Comparison of ENCODE assay signal across 25 mouse cellular contexts in genomic region chr2:131478349-131478748, GRCm38 (mm10). TPM values are rescaled to one million over a fixed set of nuclear protein-coding genes. Genes with fewer than 3 reads are reported as not detected.
DNase-seq lines count a peak whose midpoint lies in the region; ATAC-seq and TF ChIP-seq lines count a peak whose summit lies in the region.
"Had no signal": no experiment of that assay in that cellular context is flagged by ENCODE, and none has a peak within 500 bp of the region (broad histone marks: within the 10 kb centered on the region; RNA-seq: fewer than 3 reads in every experiment).

No protein-coding gene starts in this region.

- H3K4me2 ChIP-seq in kidney, postnatal 0 days (ENCODE audit: low read length): no peak overlapping the region
- H3K4me2 ChIP-seq in hindbrain, embryonic 12.5 days (replicated peaks): no peak overlapping the region
- H3K4me2 ChIP-seq: embryonic facial prominence, embryonic 13.5 days; heart, embryonic 13.5 days; hindbrain, embryonic 15.5 days; intestine, embryonic 15.5 days; limb, embryonic 12.5 days; liver, embryonic 13.5 days; lung, embryonic 14.5 days had no signal

- H3K27ac ChIP-seq in heart, embryonic 10.5 days: no peak overlapping the region
- no peak overlapping the region; the same call in none of the 2 replicates for H3K27ac ChIP-seq in heart, adult 2 months
- no peak overlapping the region for H3K27ac ChIP-seq in kidney, postnatal 0 days
- H3K27ac ChIP-seq in hindbrain, embryonic 12.5 days: no peak overlapping the region
- H3K27ac ChIP-seq: embryonic facial prominence, embryonic 13.5 days; heart, embryonic 13.5 days; hindbrain, embryonic 15.5 days; intestine, embryonic 15.5 days; limb, embryonic 12.5 days; liver, embryonic 13.5 days; macrophage had no signal

- 80% methylated on average over 8 of the region's 8 CpGs for WGBS in heart, embryonic 10.5 days
- WGBS in heart, adult 2 months: 43% methylated on average over 8 of the region's 8 CpGs
- 33% methylated on average over 8 of the region's 8 CpGs for WGBS in kidney, postnatal 0 days
- WGBS in hindbrain, embryonic 12.5 days: 73% methylated on average over 8 of the region's 8 CpGs

- no peak overlapping the region for H3K4me3 ChIP-seq in heart, embryonic 10.5 days
- no peak overlapping the region for H3K4me3 ChIP-seq in heart, adult 2 months
- no peak overlapping the region for H3K4me3 ChIP-seq in kidney, postnatal 0 days (replicated peaks; ENCODE audit: low read depth, low read length)
- H3K4me3 ChIP-seq in hindbrain, embryonic 12.5 days: no peak overlapping the region
- H3K4me3 ChIP-seq: embryonic facial prominence, embryonic 13.5 days; heart, embryonic 13.5 days; hindbrain, embryonic 15.5 days; intestine, embryonic 15.5 days; limb, embryonic 12.5 days; liver, embryonic 13.5 days had no signal

- intact Hi-C loops in heart, adult 2 months (cut with DNase I): loop anchor here (1.0 kb wide), 2 partner anchors 17 to 26 kb away; no protein-coding TSS in a partner anchor
- intact Hi-C loops in gastrocnemius, postnatal 14 days (cut with DNase I; ENCODE audit: low total_unique reads): no loop called here

- H3K36me3 ChIP-seq in heart, embryonic 10.5 days: no peaks in the 10 kb centered on the region
- no peaks in the 10 kb centered on the region for H3K36me3 ChIP-seq in heart, adult 2 months (ENCODE audit: control insufficient read depth, insufficient read depth, low read length)
- no peaks in the 10 kb centered on the region for H3K36me3 ChIP-seq in kidney, postnatal 0 days (ENCODE audit: insufficient read depth, low read length)
- no peaks in the 10 kb centered on the region for H3K36me3 ChIP-seq in hindbrain, embryonic 12.5 days
- H3K36me3 ChIP-seq: embryonic facial prominence, embryonic 13.5 days; heart, embryonic 13.5 days; hindbrain, embryonic 15.5 days; intestine, embryonic 15.5 days; limb, embryonic 12.5 days; liver, embryonic 13.5 days had no signal

- TF ChIP-seq EP300 in heart, adult 2 months (IDR thresholded peaks at IDR 0.05; ENCODE audit: insufficient read depth, low read depth, low read length): no peak

- H3K4me1 ChIP-seq in heart, embryonic 10.5 days: no peaks in the 10 kb centered on the region
- H3K4me1 ChIP-seq in heart, adult 2 months (ENCODE audit: control insufficient read depth, insufficient read depth, low read length): peaks cover 7% of the 10 kb centered on the region
- no peaks in the 10 kb centered on the region for H3K4me1 ChIP-seq in kidney, postnatal 0 days (replicated peaks; ENCODE audit: insufficient read depth, low read length)
- no peaks in the 10 kb centered on the region for H3K4me1 ChIP-seq in hindbrain, embryonic 12.5 days
- H3K4me1 ChIP-seq: hindbrain, embryonic 15.5 days; intestine, embryonic 15.5 days; liver, embryonic 13.5 days had no signal

- H3K9me3 ChIP-seq in heart, embryonic 10.5 days: no peaks in the 10 kb centered on the region
- H3K9me3 ChIP-seq in kidney, postnatal 0 days (replicated peaks; ENCODE audit: low read length): no peaks in the 10 kb centered on the region
- peaks cover 5% of the 10 kb centered on the region; the same call in 1 of the 2 replicates for H3K9me3 ChIP-seq in hindbrain, embryonic 12.5 days (replicated peaks)
- H3K9me3 ChIP-seq: heart, embryonic 13.5 days; hindbrain, embryonic 15.5 days; intestine, embryonic 15.5 days; limb, embryonic 12.5 days; liver, embryonic 13.5 days had no signal

- no peak for TF ChIP-seq CTCF in heart, adult 2 months (IDR thresholded peaks at IDR 0.05)
- TF ChIP-seq CTCF in kidney, postnatal 0 days (IDR thresholded peaks at IDR 0.05; ENCODE audit: low read depth): no peak

- peak; percentile 53 for DNase-seq in heart, embryonic 10.5 days (ENCODE audit: low spot score)
- DNase-seq in heart, adult 2 months: no peak
- peak; percentile 54 for DNase-seq in kidney, postnatal 0 days (ENCODE audit: low spot score)
- no peak for DNase-seq in kidney, postnatal 25 days
- peak; percentile 34 for DNase-seq in Muller cell, postnatal 12 days (ENCODE audit: inconsistent ontology term)
- DNase-seq in gastrocnemius, postnatal 14 days: no peak
- DNase-seq: adrenal gland, postnatal 14 days; cerebellum, adult 11 months; cerebellum, postnatal 10 days; forebrain, postnatal 0 days; kidney, postnatal 10 days; liver, embryonic 13.5 days; lung, embryonic 14.5 days; midbrain, embryonic 14.5 days; right cerebral cortex, postnatal 14 days; spleen, adult 18-20 months; thymus, postnatal 36 days had no signal

- 0 out of 2 replicates have a peak, but pooled peaks have one; percentile 46 for ATAC-seq in kidney, postnatal 0 days (replicated peaks; ENCODE audit: low FRiP score, low read depth)
- ATAC-seq in megakaryocyte, adult 5-6 weeks (ENCODE audit: poor library complexity, severe bottlenecking): peak; percentile 80
- ATAC-seq in hindbrain, embryonic 12.5 days (ENCODE audit: low FRiP score): no peak
- ATAC-seq: forebrain, postnatal 0 days; intestine, embryonic 15.5 days had no signal

- H3K79me2 ChIP-seq in heart, adult 2 months (replicated peaks; ENCODE audit: control insufficient read depth, insufficient read depth, low read length): no peaks in the 10 kb centered on the region

- no peak overlapping the region for H3K9ac ChIP-seq in heart, adult 2 months (ENCODE audit: low read depth, low read length)
- H3K9ac ChIP-seq in kidney, postnatal 0 days (ENCODE audit: low read depth, low read length): no peak overlapping the region
- no peak overlapping the region for H3K9ac ChIP-seq in hindbrain, embryonic 12.5 days
- H3K9ac ChIP-seq: embryonic facial prominence, embryonic 13.5 days; forebrain, postnatal 0 days; heart, embryonic 13.5 days; hindbrain, embryonic 15.5 days; intestine, embryonic 15.5 days; limb, embryonic 12.5 days; liver, embryonic 13.5 days; lung, embryonic 14.5 days had no signal

- no peaks in the 10 kb centered on the region for H3K27me3 ChIP-seq in heart, embryonic 10.5 days (ENCODE audit: insufficient read depth, poor library complexity, severe bottlenecking)
- no peaks in the 10 kb centered on the region for H3K27me3 ChIP-seq in heart, adult 2 months (ENCODE audit: control insufficient read depth, insufficient read depth, low read length)
- no peaks in the 10 kb centered on the region for H3K27me3 ChIP-seq in kidney, postnatal 0 days (ENCODE audit: insufficient read depth, low read length)
- no peaks in the 10 kb centered on the region for H3K27me3 ChIP-seq in hindbrain, embryonic 12.5 days
- H3K27me3 ChIP-seq: embryonic facial prominence, embryonic 13.5 days; heart, embryonic 13.5 days; hindbrain, embryonic 15.5 days; intestine, embryonic 15.5 days; limb, embryonic 12.5 days had no signal

- no peak for TF ChIP-seq POLR2A in heart, adult 2 months (IDR thresholded peaks at IDR 0.05; ENCODE audit: insufficient read depth, low read depth, low read length)

RNA-seq across cellular contexts. Expression of gene Smox, which starts 12.9 kb away (rescaled TPM):
- polyA plus RNA-seq in heart, embryonic 10.5 days (2016; fragmentation: Nextera tagmentation; extraction: Ambion mirVana): 26.1 and 28.0 TPM in 2 replicates
- total RNA-seq in heart, adult 2 months (2021): 10 to 100 TPM; 23.0 to 28.1 TPM
- 34.8 and 39.8 TPM in 2 replicates for polyA plus RNA-seq in heart, adult 2 months (2012; rRNA removed)
- 26.8 and 30.5 TPM in 2 replicates for polyA plus RNA-seq in kidney, postnatal 0 days (2015; fragmentation: Nextera tagmentation; extraction: Ambion mirVana)
- total RNA-seq in megakaryocyte, adult 5-6 weeks (2015): 12.6 and 17.4 TPM in 2 replicates
- 12.0 and 16.1 TPM in 2 replicates for total RNA-seq in megakaryocyte, adult 5-6 weeks (2017)
- 47.0 and 49.3 TPM in 2 replicates for polyA plus RNA-seq in hindbrain, embryonic 12.5 days (2016; fragmentation: Nextera tagmentation; extraction: Ambion mirVana)
- total RNA-seq in gastrocnemius, postnatal 14 days (2021): 10 to 100 TPM; 24.6 to 40.4 TPM

Comparison
In these comparisons a context has a peak if more than half of its experiments do, and no peak if none do; other contexts are left out.
1. DNase-seq: peak in heart, embryonic 10.5 days (single experiment), kidney, postnatal 0 days (single experiment) and Muller cell, postnatal 12 days (single experiment); none in heart, adult 2 months (0 of 2), kidney, postnatal 25 days (0 of 2) and gastrocnemius, postnatal 14 days (single experiment).